Mouse (Mus musculus) lung, adult 18-20 months (tissue): ENCODE results near the gene Ddias.
"Not testable (repeated sequence)": the region's sequence is repeated elsewhere in the genome, so short reads cannot be mapped to it uniquely, and the experiment has no call there.

ENCODE experiments used
- DNase-seq, 2 experiments: peaks; one replicate each; pipeline ENCODE4 v3.0.0; 2022; ENCODE audit warnings: mixed read lengths in 2 of 2

Ddias gene

DNA sequence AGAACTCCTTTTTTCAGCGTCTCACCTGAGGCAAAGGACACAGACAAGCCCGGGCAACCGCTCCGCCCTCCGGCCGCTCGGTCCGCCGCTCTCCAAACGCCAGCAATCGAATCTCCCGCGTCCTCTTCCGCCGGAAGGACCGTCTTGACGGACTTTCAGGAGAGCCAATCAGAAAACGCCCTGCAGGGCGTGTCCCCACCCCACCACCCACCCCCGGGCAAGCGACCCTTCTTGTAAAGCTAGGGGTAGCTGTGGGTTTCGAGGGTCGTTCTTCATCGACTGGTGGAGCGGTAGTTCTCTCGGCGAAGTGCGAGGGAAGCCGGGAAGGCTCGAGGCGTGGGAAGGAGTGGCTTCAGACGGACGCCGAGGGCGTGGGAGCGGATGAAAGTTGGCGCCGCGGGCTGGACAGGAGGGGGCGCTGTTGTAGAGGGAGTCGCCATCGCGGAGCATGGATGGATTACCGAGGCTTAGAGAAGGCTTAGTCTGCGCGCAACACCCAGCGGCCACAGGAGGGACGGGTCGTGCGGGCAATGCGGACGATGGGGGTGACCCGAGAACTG lies at the start of gene Ddias, which contains the start of gene Prcp:
Gene Ddias, minus strand, starts transcription at position 132 of the 560 bp plus-strand sequence.
Gene Prcp, plus strand, starts transcription at position 355 of the 560 bp plus-strand sequence.
- peak; percentile 91 to 92 for DNase-seq

DNA sequence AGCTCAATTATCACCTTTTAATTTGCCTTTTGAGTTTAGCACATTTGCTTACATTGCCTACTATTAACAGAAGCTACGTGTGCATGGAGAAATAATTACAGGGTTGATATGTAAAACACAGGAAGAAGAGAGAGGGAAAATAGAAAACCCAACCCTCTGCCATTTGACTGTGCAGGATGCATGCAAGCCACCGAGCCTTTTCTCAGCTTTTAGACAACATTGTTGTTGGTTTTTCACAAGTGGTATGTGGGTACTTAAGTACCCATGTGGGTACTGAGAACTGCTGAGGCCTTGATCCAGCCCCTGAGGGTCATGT lies 46.8 kb upstream of the Ddias start:
- no peak for DNase-seq

DNA sequence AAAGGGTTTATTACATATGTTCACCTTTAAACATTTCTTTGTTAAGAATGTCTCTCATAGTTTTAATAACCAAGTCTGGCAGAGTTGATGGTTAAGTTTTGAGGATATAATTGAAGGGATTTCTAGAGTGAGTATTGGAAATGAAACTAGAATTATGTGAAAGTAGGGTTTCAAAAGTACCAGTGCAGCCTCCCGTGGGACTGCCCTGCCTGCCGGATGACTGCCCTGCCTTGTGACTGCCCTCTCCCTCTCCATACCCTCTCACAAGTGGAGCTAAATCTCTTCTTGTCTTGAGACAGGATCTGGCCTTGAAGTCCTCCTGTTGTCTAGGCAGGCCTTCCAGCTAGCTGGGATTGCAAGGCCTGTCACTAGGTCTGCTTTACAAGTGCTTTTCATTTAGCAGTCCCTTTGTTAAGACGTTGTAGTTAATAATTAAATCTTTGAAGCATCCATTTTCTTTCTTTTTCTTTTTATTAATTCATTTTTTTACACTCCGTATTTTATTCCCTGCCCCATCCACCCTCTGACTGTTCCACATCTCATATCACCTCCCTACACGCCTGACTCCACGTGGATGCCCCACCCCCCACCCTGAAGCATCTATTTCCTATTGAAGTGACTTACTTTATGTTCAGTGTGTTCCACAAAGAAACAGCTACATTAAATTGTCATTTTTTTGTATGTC lies 46.3 kb upstream of the Ddias start:
- no peak for DNase-seq

DNA sequence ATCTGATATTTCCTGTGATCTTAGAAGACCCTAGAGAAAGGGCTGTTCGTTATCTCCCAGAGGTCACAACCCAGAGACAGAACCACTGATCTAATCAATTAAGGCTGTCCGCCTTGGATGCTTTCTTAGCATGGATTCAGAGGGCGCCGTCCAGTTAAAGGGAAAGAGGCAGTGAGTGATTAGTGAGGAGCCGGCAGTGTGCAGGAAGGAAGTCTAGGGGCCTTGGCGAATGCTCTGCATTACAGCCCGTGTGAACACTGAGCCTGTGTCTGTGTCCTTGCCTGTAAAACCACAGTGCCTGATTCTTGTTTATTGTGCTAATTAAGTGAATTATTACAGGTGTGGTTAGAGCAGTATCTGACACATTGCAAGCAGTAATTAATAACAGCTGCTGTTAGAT lies 30.2 kb upstream of the Ddias start:
- not testable (repeated sequence) for DNase-seq

DNA sequence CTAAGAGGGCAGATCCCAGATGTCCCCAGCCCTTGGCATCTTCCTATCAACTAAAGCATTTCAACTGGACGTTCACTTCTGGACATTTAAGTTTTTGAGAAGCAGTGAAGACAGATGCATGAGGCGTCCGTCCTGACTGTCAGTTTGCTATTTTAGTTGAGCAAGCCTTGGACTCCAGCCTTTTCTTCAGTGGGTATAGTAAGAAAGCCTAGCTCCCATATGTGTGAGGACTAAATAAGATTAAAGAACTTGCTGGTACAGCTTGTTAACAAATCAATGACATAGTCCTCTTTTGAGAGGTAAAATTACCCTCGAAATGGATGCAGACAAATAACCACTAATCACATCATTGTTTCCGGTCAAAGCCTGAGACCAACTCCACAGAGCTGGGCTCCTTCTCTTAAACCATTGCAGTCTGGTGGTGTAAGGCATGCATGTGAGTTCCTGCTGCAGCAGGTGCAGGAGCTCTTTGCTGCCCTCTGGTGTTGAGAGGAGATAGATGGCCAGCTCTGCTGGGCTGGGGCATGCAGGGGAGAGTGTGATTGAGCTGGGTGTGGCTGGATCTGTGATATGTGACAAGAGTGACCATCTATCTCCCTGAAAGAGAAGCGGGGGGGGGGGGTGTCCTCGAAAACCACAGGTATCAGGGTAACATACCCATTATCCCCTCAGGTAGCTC lies 29.5 kb upstream of the Ddias start:
- DNase-seq: peak; percentile 68 to 74

DNA sequence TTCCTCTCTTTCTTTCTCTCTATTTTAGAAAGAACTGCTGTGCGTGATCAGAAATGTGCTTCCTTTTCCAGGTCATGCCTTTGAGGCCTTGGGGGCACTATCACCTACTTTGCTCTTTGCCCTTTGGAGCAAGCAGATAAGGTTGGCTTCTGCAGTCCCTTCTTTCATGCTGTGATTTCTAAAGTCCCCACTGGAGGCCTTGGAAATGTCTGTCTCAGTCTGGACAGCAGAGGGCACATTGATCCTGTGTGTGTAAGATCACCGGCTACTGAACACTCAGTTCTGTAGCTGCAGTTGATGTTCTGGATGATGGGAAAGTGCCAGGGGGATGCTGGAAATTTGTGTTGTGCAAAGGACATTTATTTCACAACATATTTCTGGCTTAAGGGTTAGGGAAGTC lies 23.0 kb upstream of the Ddias start:
- no peak for DNase-seq

DNA sequence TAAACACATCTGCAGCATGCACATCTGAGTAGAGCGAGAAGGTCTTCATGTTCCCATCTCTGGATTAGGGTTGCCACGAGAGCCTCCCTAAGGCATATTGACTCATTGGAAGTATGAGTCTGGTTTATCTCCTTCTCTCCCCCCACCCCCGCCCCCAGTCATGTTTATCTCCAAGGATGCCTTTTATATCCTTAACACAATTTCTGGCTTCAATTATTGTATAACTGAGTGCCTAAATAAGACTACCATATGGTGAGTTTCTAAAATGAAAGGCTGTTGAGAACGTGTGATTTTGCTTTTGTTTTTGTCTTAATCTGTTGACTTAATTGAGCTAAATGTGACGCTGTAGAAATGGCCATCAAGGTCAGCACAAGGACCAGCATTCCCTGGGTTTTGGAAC lies 22.0 kb upstream of the Ddias start:
- no peak for DNase-seq

DNA sequence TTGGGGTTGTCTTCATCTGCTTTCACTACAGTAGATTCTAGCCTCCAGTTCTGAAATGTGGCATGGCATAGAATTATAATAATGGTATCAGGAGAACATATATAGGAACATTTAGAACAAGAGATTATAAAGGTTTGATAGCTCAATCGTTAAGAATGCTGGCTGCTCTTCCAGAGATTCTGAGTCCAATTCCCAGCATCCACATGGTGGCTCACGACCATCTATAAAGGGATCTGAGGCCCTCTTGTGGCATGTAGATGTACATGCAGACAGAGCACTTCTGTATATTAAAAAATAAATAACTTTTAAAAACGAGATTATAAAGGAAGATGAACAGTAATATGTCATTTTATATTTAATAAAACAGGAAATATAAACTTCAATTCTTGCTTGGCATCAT lies 19.4 kb upstream of the Ddias start:
- no peak for DNase-seq

DNA sequence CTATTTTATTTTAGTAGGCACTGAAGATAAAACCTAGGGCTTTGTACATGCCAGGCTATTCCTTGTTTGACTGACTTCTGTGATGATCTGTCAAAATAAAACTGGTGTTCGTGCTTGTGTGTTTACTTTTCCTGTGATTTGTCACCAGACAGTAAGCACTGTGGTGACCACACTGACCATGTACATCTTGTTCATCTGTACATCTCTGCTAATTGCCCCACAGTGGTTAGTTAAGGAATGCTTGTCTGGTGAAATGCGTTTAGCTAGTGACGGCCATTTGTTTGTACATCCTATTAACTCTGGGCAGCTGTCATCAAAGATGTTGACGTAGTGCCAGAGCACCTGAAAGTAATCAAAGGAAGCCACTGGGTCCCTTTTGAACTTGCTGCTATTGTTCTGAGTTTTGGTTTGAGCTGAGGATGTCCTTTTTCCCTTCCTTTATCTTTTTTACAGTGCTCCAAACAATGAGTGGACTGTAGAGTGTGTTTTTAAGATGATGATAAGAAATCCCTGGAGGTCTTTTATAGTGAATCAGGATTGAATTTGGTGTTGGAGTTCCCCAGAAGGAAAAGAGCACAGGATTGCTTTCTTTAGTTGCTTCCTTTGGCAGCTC lies 16.7 kb upstream of the Ddias start:
- no peak for DNase-seq

DNA sequence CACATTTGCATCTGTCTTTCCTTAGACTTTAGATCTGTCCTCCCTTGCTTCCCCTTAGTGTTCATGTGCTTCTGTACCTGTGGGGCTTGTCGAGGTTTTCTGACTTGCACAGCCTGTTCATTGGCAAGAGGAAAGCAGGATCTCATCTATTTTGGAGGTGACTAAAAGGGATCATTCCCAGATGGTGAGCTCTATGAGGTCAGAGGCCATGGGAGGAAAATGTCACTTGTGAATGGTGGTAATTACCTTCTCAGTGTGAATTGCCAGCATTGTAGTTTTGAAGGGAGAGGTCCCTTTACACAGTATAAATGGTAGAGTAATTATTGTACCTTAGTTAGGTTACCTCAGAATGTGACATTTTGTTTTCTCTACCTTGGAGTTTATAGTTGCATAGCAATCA lies 16.2 kb upstream of the Ddias start:
- DNase-seq: no peak

DNA sequence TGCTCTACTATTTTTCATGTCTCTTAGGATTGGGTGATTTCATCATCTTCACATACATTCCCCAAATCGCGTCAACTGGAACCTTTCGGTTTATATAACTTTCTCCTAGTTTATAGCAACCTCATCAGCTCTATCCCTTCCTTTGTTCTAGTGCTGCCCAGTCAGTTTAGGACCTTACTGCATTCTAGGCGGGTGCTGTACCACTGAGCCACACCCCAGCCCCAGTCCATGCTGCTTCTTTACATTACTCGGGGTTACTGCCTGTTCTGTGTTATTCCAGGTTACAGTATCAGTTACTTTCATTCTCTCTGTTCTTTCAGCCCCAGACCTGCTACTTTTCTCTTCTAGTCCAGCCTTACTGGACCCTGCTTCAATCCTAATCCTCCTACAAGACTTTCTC lies 13.2 kb upstream of the Ddias start:
- no peak for DNase-seq

DNA sequence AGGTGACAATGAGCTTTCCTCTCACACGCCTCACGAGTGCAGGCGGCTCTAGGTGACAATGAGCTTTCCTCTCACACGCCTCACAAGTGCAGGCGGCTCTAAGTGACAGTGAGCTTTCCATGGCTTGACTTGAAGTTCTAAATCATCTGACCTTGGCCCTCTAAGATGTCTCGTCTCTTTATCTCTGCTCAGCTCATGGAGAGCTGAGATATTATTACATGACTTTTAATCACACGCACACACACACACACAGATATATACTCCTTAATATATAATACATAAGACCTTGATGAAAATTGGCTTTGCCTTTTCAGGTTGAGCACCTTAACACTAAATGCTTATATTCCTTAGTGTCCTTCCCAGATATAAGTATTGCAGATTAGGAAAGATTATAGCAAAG lies 12.8 kb upstream of the Ddias start:
- DNase-seq: no peak

DNA sequence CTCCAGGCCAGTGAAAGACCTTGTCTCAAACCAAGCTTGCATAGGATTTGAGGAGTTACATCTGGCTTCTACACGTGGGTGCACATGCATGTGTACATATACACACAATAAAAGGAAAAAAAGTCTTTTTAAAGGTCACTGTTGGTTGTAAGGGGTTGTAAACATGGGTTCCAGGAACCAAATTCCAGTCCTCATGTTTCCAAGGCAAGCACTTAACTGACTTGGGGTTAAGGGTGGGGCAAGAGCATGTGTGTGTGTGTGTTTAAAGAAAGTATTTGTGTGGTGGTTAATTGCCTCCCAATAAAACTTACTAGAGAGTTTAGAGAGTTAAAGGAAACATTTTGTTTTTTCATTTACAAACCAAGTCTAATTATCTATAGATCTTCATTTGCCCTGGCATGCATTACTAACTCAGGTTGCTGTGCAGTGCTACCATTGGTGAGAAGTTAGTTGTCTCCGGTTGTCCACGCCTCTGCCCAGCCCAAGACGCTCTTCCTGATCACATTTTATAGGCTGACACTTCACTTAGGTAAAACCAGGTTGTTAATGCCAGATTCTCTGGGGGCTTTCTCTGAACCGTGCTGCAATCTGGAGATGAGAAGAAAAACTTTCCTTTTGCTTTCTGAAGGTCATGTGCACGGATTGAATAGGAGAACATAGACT lies 11.1 kb upstream of the Ddias start:
- DNase-seq: no peak

DNA sequence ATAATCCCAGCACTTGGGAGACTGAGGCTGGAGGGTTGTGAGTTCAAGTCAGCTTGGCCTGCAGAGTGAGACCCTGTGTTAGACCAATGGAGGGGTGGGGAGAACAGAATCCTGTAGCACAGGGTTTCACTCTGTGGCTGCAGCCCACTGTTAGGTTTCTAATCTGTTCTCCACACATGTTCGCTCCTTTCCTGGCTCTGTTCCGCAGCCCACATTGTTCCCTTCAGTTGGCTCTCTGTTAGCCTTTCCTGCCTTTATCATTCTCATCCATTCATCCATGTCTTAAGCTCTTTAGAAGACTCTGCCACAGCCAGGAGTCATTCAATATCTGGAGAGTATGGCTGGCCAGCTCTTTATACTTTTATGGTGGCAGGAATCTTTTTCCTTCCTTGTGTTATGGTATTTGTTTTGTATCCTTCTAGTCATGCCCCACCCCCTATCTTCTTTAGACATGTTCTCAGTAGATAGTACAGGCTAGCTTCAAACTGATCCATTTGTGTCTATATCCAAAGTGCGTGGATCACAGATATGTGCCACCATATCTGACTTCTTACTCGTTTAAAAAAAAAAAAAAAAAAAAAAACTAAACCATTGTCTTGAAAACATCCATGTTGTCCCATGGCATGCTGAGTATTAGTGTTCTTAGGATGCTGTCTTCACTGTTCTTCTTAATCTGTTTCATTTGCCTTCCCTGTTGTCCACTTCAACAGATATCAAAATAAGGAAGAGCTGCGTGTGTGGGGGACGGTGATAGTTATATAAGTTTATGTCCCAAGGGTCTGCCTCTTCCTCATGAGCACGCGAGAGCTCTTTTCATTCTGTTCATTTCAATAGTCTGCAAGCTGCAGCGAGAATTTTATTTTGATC lies 10.0 kb upstream of the Ddias start:
- DNase-seq: no peak

DNA sequence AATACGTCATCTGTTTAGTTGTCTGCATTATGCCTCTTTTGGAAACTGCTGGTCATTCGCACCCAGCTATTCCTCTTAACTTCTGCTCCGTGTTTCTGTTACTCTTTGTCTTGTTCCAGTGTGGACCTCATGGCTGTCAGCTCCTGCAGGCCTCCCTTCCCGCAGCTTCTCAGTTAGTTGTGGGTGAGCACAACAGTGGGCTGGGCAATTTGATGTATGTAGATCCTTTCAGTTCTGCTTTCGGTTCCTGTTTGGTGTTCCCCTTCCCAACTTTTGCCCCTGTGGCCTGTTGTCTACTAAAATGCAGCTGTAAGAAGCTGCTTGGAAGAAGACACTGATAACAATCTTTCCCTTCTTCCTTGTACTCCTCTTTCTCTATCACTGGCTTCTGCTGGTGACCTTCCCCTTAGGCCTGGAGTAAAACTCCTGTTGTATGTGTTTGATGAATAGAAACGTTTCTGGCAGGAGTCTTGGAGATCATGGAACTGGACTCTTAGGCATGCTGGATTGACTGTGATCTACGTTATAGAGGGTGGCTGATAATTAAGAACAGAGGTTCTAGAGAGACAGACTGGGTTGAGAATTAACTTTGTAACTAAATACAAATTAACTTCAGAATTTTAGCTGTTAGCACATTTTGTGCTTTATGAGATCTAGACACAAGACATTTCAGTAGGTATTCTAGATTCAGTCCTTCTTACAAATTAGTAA lies 4.7 kb upstream of the Ddias start:
- peak; percentile 17 to 31 for DNase-seq

DNA sequence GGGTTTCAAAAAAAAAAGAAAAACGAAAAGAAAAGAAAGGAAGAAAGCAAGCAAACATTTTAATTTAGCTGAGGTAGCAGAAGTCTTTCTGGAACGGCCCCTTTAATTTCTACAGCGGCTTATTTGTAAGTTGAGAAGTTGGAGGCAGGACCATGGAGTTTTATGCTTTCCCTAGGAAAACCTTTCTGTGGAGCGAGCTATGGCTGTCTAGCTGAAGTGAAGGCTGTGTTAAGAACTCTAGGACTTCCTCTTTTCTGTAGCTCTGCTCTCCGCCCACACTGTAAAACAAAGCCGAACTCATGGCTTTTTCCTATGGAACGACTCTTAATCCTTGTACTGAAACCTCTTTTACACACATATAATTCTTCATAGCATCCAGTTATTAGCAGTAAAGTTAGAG lies 2.5 kb upstream of the Ddias start:
- DNase-seq: peak in 1 of 2 experiments; percentile 2

DNA sequence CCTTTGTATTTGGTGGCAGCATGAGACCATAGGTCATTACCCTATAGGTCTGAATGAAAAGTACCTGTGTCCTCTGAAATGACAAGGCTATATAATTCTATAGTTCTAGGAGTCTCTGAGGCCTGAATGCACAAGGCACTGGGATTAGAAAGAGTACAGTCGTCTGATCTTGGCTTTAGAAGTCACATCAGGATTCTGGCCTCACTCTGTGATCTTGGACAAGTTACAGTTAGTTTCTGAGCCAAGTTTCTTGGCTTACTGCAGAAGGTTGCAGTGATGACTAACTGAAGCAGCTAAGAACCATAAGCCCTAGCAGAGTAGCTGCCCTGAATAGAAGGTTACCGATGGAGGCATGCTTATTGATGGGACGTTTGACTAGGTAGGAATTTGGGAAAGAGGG lies 2.0 kb upstream of the Ddias start:
- peak in 1 of 2 experiments; percentile 6 for DNase-seq

DNA sequence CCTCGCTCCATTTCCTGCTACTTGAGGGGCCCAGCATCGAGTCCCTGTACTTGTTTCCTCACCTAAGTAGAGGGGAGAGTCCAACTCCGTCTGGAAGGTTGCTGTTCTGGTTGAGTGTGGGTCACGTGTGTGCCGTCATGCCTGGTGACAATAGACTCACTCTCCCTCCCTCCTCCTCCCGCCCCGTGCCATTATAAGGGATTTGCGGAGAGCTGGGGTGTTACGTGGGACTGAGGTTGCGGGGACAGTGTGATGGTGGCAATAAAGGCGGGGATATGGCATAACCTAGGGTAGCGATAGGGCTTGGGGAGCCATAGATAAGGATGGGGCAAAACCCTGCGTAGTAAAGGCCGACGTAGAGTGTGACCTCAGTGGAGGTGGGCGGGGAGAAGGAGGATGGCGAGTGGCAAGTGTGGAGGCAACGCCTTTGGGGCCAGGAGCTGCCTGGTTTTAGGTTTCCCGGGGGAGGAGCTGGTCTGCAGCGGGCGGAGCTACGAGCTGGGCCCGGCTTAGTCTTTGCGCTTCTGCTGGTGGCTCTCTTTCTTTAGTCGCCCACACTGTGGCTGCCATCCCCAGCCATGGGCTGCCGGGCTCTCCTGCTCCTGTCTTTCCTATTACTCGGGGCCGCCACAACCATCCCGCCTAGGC lies 838 bp upstream of the Ddias start:
- DNase-seq: peak; percentile 96

DNA sequence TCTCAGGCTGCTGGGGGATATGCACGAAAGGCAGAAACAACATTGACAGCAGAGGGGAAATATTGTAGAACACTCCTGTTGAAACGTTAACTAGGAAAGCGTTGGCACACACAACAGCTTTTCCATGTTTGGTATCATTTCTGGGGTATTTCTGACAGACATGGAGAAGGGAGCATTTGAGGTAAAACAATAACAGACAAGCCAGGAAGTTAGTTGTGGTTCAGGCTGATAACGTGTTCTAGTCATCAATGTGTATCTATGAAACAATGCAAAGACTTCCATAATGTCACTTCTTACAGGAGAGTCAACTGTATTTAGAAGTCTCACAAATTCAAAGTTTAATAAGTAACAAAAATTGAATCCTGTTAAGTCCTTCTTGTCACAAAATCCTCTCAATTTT lies 2.5 kb downstream of the Ddias start:
- DNase-seq: no peak

DNA sequence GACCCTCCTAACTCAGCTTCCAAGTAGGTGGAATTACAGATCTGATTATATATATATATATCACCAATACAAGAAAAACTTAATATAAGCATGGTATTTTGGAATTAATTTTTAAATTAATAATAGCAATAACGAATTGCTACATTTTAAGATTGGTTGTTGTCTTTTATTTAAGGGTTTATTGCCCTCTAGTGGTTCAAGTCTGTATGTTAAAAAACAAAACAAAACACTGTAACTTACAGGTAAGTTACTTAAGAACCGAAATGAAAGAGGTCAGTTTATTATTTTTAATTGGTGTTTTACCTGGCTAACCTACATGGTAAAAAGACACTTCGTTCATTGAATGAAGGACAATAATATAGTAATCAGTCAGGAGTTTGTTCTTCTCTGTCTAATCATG lies 3.9 kb downstream of the Ddias start:
- no peak for DNase-seq

DNA sequence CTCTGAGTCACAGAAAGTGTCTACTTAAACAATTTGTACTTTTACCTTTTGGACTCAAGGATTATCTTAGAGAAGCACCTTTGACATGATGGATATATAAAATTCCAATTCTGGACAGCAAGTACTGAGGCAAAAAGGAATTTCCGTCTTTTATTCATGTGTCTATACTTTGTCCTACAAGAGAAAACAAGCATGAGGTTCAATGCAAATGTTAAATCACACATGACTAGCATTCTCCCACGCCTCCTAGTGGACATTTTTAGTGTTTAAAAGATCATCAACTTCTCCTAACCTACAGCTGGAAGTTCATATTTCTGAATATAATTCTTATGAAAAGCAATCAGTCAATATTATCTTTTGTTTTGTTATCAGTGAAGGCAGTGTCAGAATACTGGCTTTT lies 7.5 kb downstream of the Ddias start:
- DNase-seq: no peak
